Mouse (Mus musculus) olfactory bulb, adult 2 months (tissue): ENCODE data around the gene Gpsm3.

Source experiments
- CTCF ChIP-seq: fragments of 200-500 bp; IDR thresholded peaks from 2 replicates; pipeline ENCODE4 v1.5.1; 2012; ENCODE audit warnings: low read depth, mild to moderate bottlenecking, low read length, moderate library complexity; ENCODE audit not compliant: insufficient read depth
- POLR2A ChIP-seq: fragments of 200-500 bp; IDR thresholded peaks from 2 replicates; pipeline ENCODE4 v1.6.1; 2012; ENCODE audit warnings: mild to moderate bottlenecking, low read depth, low read length, moderate library complexity; ENCODE audit not compliant: insufficient read depth

GRCm38 (mm10) chr17:34569919-34570318 lies 19.7 kb upstream of the Gpsm3 start:
- TF ChIP-seq POLR2A (no peak), CTCF (no peak)
